ENCODE assay signal across 27 mouse cellular contexts in genomic region chr8:9025872-9026271, GRCm38 (mm10).
"Had no signal": no experiment of that assay in that cellular context is flagged by ENCODE, and none has a peak within 500 bp of the region (broad histone marks: within the 10 kb centered on the region; RNA-seq: fewer than 3 reads in every experiment).

No protein-coding gene starts in this region.

- H3K4me3 ChIP-seq: gastrocnemius, adult 2 months; heart, adult 2 months; heart, embryonic 13.5 days; heart, embryonic 15.5 days; hindbrain, embryonic 10.5 days; hindbrain, embryonic 12.5 days; layer of hippocampus, adult 2 months; left cerebral cortex, adult 2 months; limb, embryonic 10.5 days; limb, embryonic 12.5 days; liver, embryonic 12.5 days had no signal

- DNase-seq: forebrain, postnatal 0 days; gastrocnemius, adult 2 months; gastrocnemius, postnatal 10 days; gastrocnemius, postnatal 25 days; heart, adult 2 months; heart, postnatal 14 days; heart, postnatal 36 days; kidney, adult 18-20 months; kidney, adult 8-10 months; kidney, postnatal 14 days; kidney, postnatal 4 days; liver had no signal

- H3K4me2 ChIP-seq: heart, embryonic 11.5 days; heart, embryonic 13.5 days; heart, embryonic 15.5 days; hindbrain, embryonic 12.5 days; hindbrain, embryonic 14.5 days; limb, embryonic 12.5 days; liver, embryonic 12.5 days had no signal

- H3K27me3 ChIP-seq: heart, embryonic 13.5 days; heart, embryonic 15.5 days; hindbrain, embryonic 12.5 days; limb, embryonic 12.5 days; liver, embryonic 12.5 days had no signal

- H3K4me1 ChIP-seq: heart, embryonic 13.5 days; heart, embryonic 15.5 days; hindbrain, embryonic 10.5 days; hindbrain, embryonic 12.5 days; liver, embryonic 12.5 days had no signal

- ATAC-seq: forebrain, postnatal 0 days; hindbrain, embryonic 16.5 days; inflammation-experienced regulatory T-cells, adult 6 months; liver, embryonic 12.5 days had no signal

- H3K9me3 ChIP-seq: heart, embryonic 13.5 days; heart, embryonic 15.5 days; hindbrain, embryonic 10.5 days; hindbrain, embryonic 12.5 days; limb, embryonic 10.5 days; limb, embryonic 12.5 days; liver, embryonic 12.5 days had no signal

- H3K36me3 ChIP-seq: heart, embryonic 13.5 days; heart, embryonic 15.5 days; hindbrain, embryonic 10.5 days; hindbrain, embryonic 12.5 days; limb, embryonic 10.5 days; limb, embryonic 12.5 days; liver, embryonic 12.5 days had no signal

- H3K9ac ChIP-seq: forebrain, postnatal 0 days; heart, embryonic 13.5 days; heart, embryonic 15.5 days; hindbrain, embryonic 12.5 days; hindbrain, embryonic 14.5 days; limb, embryonic 12.5 days; liver, embryonic 12.5 days; liver, embryonic 14.5 days had no signal

- H3K27ac ChIP-seq: gastrocnemius, adult 2 months; heart, adult 2 months; heart, embryonic 13.5 days; heart, embryonic 15.5 days; hindbrain, embryonic 10.5 days; hindbrain, embryonic 12.5 days; hindbrain, embryonic 14.5 days; kidney, postnatal 0 days; layer of hippocampus, adult 2 months; left cerebral cortex, adult 2 months; limb, embryonic 10.5 days; limb, embryonic 12.5 days; liver, embryonic 12.5 days; liver, embryonic 14.5 days had no signal
